Mouse (Mus musculus): ENCODE results near the gene Limk2. TPM values are rescaled to one million over a fixed set of nuclear protein-coding genes. Genes with fewer than 3 reads are reported as not detected.

Gene Limk2
- total and polyA plus RNA-seq, 2 experiments from 2014 or later, result 113 to 206 TPM

- no peak overlapping the region for H3K4me2 ChIP-seq (ENCODE audit: low read depth, low read length)
- H3K9me3 ChIP-seq (ENCODE audit: low read length), result no peaks in the 10 kb centered on the region
- no peak overlapping the region for H3K4me3 ChIP-seq (ENCODE audit: low read length)
- DNase-seq (ENCODE audit: low spot score), result peak; percentile 78
- H3K27me3 ChIP-seq (ENCODE audit: insufficient read depth, low read length), result no peaks in the 10 kb centered on the region
- 6% methylated on average over 12 of the region's 12 CpGs for WGBS
- H3K36me3 ChIP-seq (ENCODE audit: insufficient read depth, low read length), result peaks cover 22% of the 10 kb centered on the region
- no peak overlapping the region for H3K9ac ChIP-seq (replicated peaks; ENCODE audit: low read length)
- ATAC-seq, result peak; percentile 82
- peaks cover 22% of the 10 kb centered on the region for H3K4me1 ChIP-seq (ENCODE audit: insufficient read depth, low read length)
- TF ChIP-seq CTCF (IDR thresholded peaks at IDR 0.05; ENCODE audit: low read depth), result no peak
- H3K27ac ChIP-seq, result peak overlapping the region; percentile 82
Measured at GRCm38 (mm10) chr11:3337173-3337955, 71.6 kb downstream of the Limk2 start.

DNA sequence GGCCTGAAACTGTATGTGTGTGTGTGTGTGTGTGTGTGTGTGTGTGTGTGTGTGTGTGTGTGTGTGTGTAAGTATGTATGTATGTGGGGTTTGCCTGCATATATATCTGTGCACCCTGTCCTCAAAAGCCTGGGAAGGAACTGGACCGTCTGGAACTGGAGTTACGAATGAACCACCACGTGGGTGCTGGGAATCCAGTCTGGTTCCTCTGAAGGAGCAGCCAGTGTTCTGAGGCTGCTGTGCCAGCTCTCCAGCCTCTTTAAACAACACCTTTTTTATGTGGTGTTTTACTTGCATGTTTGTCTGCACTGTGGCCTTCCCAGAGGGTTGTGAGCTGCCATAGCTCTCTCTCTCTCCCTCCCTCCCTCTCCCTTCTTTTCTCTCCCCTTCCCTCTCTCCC is 72.4 kb downstream of the Limk2 start:
- H3K4me1 ChIP-seq (ENCODE audit: insufficient read depth, low read length), result peaks cover 22% of the 10 kb centered on the region
- no peak overlapping the region for H3K9ac ChIP-seq (replicated peaks; ENCODE audit: low read length)
- DNase-seq (ENCODE audit: low spot score), result no peak
- H3K4me2 ChIP-seq (ENCODE audit: low read depth, low read length), result no peak overlapping the region
- 58% methylated on average over 3 of the region's 3 CpGs for whole genome bisulfite sequencing
- H3K27me3 ChIP-seq (ENCODE audit: insufficient read depth, low read length), result no peaks in the 10 kb centered on the region
- no peaks in the 10 kb centered on the region for H3K9me3 ChIP-seq (ENCODE audit: low read length)
- no peak for ATAC-seq
- H3K4me3 ChIP-seq (ENCODE audit: low read length), result no peak overlapping the region
- TF ChIP-seq CTCF (IDR thresholded peaks at IDR 0.05; ENCODE audit: low read depth), result no peak
- peaks cover 16% of the 10 kb centered on the region for H3K36me3 ChIP-seq (ENCODE audit: insufficient read depth, low read length)
- H3K27ac ChIP-seq, result peak overlapping the region; percentile 82; the same call in 1 of the 2 replicates

DNA sequence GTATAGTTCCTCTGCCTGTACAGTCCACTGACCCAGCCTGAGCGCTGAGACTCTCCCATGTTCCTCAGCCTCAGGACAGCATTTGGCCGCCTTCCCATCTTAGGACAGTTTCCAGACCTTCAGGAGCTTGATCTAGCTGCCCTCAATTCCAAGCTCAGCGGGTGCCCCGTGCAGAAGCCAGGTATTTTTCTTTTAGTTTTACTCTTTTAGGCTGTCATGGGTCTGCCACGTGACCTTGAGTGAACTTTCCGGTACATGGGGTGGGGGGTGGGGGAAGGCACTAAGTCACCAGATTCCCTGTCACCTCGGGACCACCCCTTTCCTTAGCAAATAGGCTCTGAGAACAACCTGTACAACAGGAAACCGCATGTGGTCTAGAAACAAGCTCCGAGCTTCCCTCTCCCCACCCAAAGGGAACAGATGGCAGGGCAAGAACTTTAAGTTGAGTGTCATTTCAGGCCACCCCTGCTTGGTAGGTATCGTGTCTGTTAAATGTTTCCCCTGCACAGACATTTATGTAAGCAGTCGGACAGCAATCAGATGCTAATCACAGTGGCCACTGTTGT is 73.3 kb downstream of the Limk2 start:
- Histone ChIP-seq H3K27ac (no peak overlapping the region), H3K27me3 (ENCODE audit: insufficient read depth, low read length) (no peaks in the 10 kb centered on the region), H3K4me2 (ENCODE audit: low read depth, low read length) (no peak overlapping the region), H3K4me3 (ENCODE audit: low read length) (no peak overlapping the region), H3K9ac (replicated peaks; ENCODE audit: low read length) (no peak overlapping the region), H3K9me3 (ENCODE audit: low read length) (no peaks in the 10 kb centered on the region), H3K36me3 (ENCODE audit: insufficient read depth, low read length) (peaks cover 12% of the 10 kb centered on the region), H3K4me1 (ENCODE audit: insufficient read depth, low read length) (peaks cover 22% of the 10 kb centered on the region)
- ATAC-seq (no peak), DNase-seq (ENCODE audit: low spot score) (peak; percentile 28)
- 42% methylated on average over 11 of the region's 11 CpGs for WGBS
- TF ChIP-seq CTCF (IDR thresholded peaks at IDR 0.05; ENCODE audit: low read depth), result no peak

DNA sequence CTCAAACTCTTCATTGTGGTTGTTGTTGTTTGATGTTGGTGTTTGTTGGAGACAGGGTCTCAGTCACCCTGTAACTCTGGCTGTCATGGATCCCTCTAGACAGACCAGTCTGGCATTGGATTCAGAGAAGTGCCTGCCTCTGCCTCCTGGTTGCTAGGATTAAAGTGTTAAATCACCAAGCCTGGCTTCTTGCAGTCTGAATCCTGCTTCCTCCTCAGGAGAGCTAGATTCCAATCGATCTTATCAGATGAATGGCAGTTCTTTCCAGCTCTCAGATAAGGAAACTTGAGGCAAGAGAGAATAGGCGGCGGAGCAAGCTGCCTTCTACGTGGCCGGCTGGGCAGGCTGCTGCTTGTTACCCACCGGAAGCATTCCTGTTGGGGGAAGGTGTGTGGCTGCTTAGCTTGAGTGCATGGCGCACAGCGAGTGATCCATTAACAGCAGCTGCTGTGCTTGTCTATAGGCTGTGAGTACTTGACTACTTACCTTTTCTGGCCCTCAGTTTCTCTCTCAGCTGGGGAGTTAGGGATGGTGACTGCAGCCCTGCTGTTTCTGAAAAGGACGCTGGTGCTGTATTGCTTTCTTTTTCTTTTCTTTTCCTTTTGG is 74.2 kb downstream of the Limk2 start:
- ATAC-seq (no peak), DNase-seq (ENCODE audit: low spot score) (no peak)
- H3K36me3 ChIP-seq (ENCODE audit: insufficient read depth, low read length), result peaks cover 12% of the 10 kb centered on the region
- H3K4me2 ChIP-seq (ENCODE audit: low read depth, low read length), result no peak overlapping the region
- WGBS, result 50% methylated on average over 9 of the region's 9 CpGs
- H3K4me3 ChIP-seq (ENCODE audit: low read length), result no peak overlapping the region
- peaks cover 22% of the 10 kb centered on the region for H3K4me1 ChIP-seq (ENCODE audit: insufficient read depth, low read length)
- no peaks in the 10 kb centered on the region for H3K27me3 ChIP-seq (ENCODE audit: insufficient read depth, low read length)
- no peak overlapping the region for H3K9ac ChIP-seq (replicated peaks; ENCODE audit: low read length)
- H3K27ac ChIP-seq, result no peak overlapping the region
- no peak for TF ChIP-seq CTCF (IDR thresholded peaks at IDR 0.05; ENCODE audit: low read depth)
- H3K9me3 ChIP-seq (ENCODE audit: low read length), result no peaks in the 10 kb centered on the region

DNA sequence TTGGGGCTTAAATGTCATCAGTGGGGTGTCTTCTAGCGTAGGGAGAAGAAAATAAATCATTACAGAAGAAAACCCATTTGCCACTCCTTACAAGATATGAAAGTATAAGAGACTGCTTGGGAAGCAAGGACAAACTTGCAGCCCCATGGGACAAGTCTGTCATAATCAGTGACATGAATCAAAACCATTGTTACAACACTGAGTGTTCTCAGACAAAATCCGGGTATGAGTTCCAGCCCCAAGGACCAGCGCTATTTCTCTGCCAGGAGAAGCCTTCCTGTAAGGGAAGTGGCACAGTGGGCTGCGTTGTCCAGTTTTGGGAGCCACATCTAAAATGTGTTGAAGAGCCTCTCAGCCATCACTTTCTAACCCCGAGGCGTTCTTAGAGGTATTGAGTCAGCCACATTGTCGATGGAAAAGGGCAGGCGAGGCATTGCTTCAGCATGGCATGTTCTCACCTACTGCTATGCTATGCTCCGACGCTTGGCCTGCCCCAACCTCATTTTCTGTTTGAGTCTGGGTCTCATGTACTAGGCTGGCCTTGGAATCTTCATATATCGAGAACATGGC is 74.8 kb downstream of the Limk2 start:
- Histone ChIP-seq H3K4me1 (ENCODE audit: insufficient read depth, low read length) (peaks cover 22% of the 10 kb centered on the region), H3K4me3 (ENCODE audit: low read length) (no peak overlapping the region), H3K27me3 (ENCODE audit: insufficient read depth, low read length) (no peaks in the 10 kb centered on the region), H3K27ac (no peak overlapping the region), H3K4me2 (ENCODE audit: low read depth, low read length) (no peak overlapping the region), H3K36me3 (ENCODE audit: insufficient read depth, low read length) (peaks cover 12% of the 10 kb centered on the region), H3K9ac (replicated peaks; ENCODE audit: low read length) (no peak overlapping the region), H3K9me3 (ENCODE audit: low read length) (no peaks in the 10 kb centered on the region)
- DNase-seq (ENCODE audit: low spot score) (no peak), ATAC-seq (no peak)
- 91% methylated on average over 11 of the region's 11 CpGs for WGBS
- TF ChIP-seq CTCF (IDR thresholded peaks at IDR 0.05; ENCODE audit: low read depth), result no peak

GRCm38 (mm10) chr11:3333111-3333695 is 75.8 kb downstream of the Limk2 start:
- H3K4me1 ChIP-seq (ENCODE audit: insufficient read depth, low read length), result peaks cover 22% of the 10 kb centered on the region
- no peak overlapping the region; the same call in 1 of the 2 replicates for H3K4me2 ChIP-seq (ENCODE audit: low read depth, low read length)
- no peak overlapping the region for H3K4me3 ChIP-seq (ENCODE audit: low read length)
- TF ChIP-seq CTCF (IDR thresholded peaks at IDR 0.05; ENCODE audit: low read depth), result no peak
- 89% methylated on average over 11 of the region's 11 CpGs for WGBS
- no peaks in the 10 kb centered on the region for H3K9me3 ChIP-seq (ENCODE audit: low read length)
- peaks cover 12% of the 10 kb centered on the region for H3K36me3 ChIP-seq (ENCODE audit: insufficient read depth, low read length)
- no peaks in the 10 kb centered on the region for H3K27me3 ChIP-seq (ENCODE audit: insufficient read depth, low read length)
- H3K9ac ChIP-seq (replicated peaks; ENCODE audit: low read length), result no peak overlapping the region
- DNase-seq (ENCODE audit: low spot score), result no peak
- ATAC-seq, result no peak
- H3K27ac ChIP-seq, result peak overlapping the region; percentile 28; the same call in 1 of the 2 replicates
